Mouse (Mus musculus): ENCODE measurements around the gene Miga1. TPM values are rescaled to one million over a fixed set of nuclear protein-coding genes. Genes with fewer than 3 reads are reported as not detected.

Miga1 gene
- polyA plus RNA-seq, 1 experiment from 2014 or later, result 3.8 TPM

- no peaks in the 10 kb centered on the region; the same call in 1 of the 2 replicates for H3K4me1 ChIP-seq (ENCODE audit: control insufficient read depth, low read depth, low read length)
- 91% methylated on average over 1 of the region's 1 CpGs for WGBS (ENCODE audit: insufficient replicate concordance)
- no peaks in the 10 kb centered on the region; the same call in 1 of the 2 replicates for H3K36me3 ChIP-seq (ENCODE audit: control insufficient read depth, insufficient read depth)
- no peak overlapping the region for H3K9ac ChIP-seq (ENCODE audit: low read depth, low read length)
- no peaks in the 10 kb centered on the region for H3K9me3 ChIP-seq (replicated peaks; ENCODE audit: control insufficient read depth, low read length)
- no peak overlapping the region for H3K27ac ChIP-seq (ENCODE audit: low read length)
- H3K4me3 ChIP-seq (ENCODE audit: low read depth, low read length), result no peak overlapping the region
- H3K4me2 ChIP-seq (ENCODE audit: low read depth, low read length), result no peak overlapping the region
- no peak for ATAC-seq (ENCODE audit: low read depth)
- no peaks in the 10 kb centered on the region for H3K27me3 ChIP-seq (ENCODE audit: control insufficient read depth, insufficient read depth, low read depth, low read length)
Measured at GRCm38 (mm10) chr3:152284306-152284705, 55.9 kb downstream of the Miga1 start.

DNA sequence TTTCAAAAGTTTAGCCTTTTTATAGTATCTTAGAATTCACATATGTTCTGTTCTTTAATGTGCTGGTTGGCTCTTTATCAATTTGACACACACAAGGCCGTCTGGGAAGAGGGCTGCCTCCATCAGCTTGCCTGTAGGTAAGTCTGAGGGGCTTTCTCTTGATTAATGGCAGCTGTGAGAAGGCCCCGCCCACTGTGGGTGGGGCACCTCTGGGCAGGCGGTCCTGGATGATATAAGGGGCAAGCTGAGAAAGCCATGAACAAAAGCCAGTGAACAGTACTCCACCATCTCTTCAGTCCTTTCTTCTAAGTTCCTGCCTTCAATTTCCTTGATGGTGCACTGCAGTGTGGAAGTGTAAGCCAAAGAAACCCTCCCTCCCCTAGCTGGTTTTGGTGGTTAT, 58.1 kb downstream of the Miga1 start:
- WGBS (ENCODE audit: insufficient replicate concordance), result 32% methylated on average over 3 of the region's 3 CpGs
- H3K36me3 ChIP-seq (ENCODE audit: control insufficient read depth, insufficient read depth), result no peaks in the 10 kb centered on the region; the same call in 1 of the 2 replicates
- H3K9me3 ChIP-seq (replicated peaks; ENCODE audit: control insufficient read depth, low read length), result no peaks in the 10 kb centered on the region
- H3K27ac ChIP-seq (ENCODE audit: low read length), result no peak overlapping the region
- no peak overlapping the region for H3K9ac ChIP-seq (ENCODE audit: low read depth, low read length)
- no peak overlapping the region for H3K4me3 ChIP-seq (ENCODE audit: low read depth, low read length)
- no peaks in the 10 kb centered on the region; the same call in 1 of the 2 replicates for H3K4me1 ChIP-seq (ENCODE audit: control insufficient read depth, low read depth, low read length)
- H3K27me3 ChIP-seq (ENCODE audit: control insufficient read depth, insufficient read depth, low read depth, low read length), result no peaks in the 10 kb centered on the region
- no peak for ATAC-seq (ENCODE audit: low read depth)
- no peak overlapping the region for H3K4me2 ChIP-seq (ENCODE audit: low read depth, low read length)

DNA sequence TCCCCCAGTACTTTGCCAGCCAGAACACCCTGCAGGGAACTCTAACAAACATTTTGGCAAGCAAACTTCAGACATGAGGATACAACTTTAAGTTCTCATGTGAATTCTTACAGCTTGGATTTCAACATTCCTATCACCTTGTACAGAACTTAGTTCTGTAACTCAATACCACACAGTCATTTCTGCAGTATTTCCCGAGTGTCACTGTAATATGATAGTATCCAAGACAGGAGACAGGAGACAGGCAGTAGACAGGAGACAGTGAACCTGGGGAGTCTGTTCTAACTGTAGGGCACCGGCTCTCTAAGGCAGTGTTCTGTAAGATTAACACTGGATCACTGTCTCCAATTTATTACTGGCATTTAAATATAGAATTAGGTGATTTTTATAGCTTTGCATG, 61.8 kb downstream of the Miga1 start:
- H3K4me3 ChIP-seq (ENCODE audit: low read depth, low read length), result no peak overlapping the region
- no peaks in the 10 kb centered on the region for H3K27me3 ChIP-seq (ENCODE audit: control insufficient read depth, insufficient read depth, low read depth, low read length)
- H3K4me2 ChIP-seq (ENCODE audit: low read depth, low read length), result no peak overlapping the region
- no peak overlapping the region for H3K9ac ChIP-seq (ENCODE audit: low read depth, low read length)
- H3K4me1 ChIP-seq (ENCODE audit: control insufficient read depth, low read depth, low read length), result no peaks in the 10 kb centered on the region; the same call in 1 of the 2 replicates
- WGBS (ENCODE audit: insufficient replicate concordance), result 70% methylated on average over 2 of the region's 2 CpGs
- no peaks in the 10 kb centered on the region for H3K9me3 ChIP-seq (replicated peaks; ENCODE audit: control insufficient read depth, low read length)
- no peak overlapping the region for H3K27ac ChIP-seq (ENCODE audit: low read length)
- no peaks in the 10 kb centered on the region; the same call in 1 of the 2 replicates for H3K36me3 ChIP-seq (ENCODE audit: control insufficient read depth, insufficient read depth)
- ATAC-seq (ENCODE audit: low read depth), result no peak

DNA sequence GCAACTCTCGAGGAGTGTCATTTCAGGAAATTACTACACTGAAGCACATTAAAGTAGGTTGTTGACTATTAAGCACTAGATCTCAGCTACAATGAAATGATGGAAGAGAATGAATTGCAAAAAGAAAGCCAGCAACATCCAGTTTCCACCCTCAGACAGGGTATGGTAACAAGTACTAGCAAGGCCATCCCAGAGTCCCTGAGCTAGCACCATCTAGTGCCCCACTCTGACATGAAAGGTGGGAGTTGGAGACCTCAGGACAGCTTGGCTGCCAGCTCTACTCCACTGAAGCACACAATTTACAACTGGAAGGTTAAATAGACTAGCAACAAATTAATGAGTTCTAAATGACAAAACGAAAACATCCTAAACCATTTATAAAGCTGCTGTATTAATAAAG, 62.3 kb downstream of the Miga1 start:
- Histone ChIP-seq H3K36me3 (ENCODE audit: control insufficient read depth, insufficient read depth) (no peaks in the 10 kb centered on the region; the same call in 1 of the 2 replicates), H3K9ac (ENCODE audit: low read depth, low read length) (no peak overlapping the region), H3K27me3 (ENCODE audit: control insufficient read depth, insufficient read depth, low read depth, low read length) (no peaks in the 10 kb centered on the region), H3K4me2 (ENCODE audit: low read depth, low read length) (no peak overlapping the region), H3K9me3 (replicated peaks; ENCODE audit: control insufficient read depth, low read length) (no peaks in the 10 kb centered on the region), H3K4me1 (ENCODE audit: control insufficient read depth, low read depth, low read length) (no peaks in the 10 kb centered on the region; the same call in 1 of the 2 replicates), H3K4me3 (ENCODE audit: low read depth, low read length) (no peak overlapping the region), H3K27ac (ENCODE audit: low read length) (no peak overlapping the region)
- no peak for ATAC-seq (ENCODE audit: low read depth)
- 71% methylated on average over 2 of the region's 2 CpGs for WGBS (ENCODE audit: insufficient replicate concordance)

- Histone ChIP-seq H3K27ac (ENCODE audit: low read length) (no peak overlapping the region), H3K4me3 (ENCODE audit: low read depth, low read length) (no peak overlapping the region), H3K4me1 (ENCODE audit: control insufficient read depth, low read depth, low read length) (no peaks in the 10 kb centered on the region), H3K27me3 (ENCODE audit: control insufficient read depth, insufficient read depth, low read depth, low read length) (no peaks in the 10 kb centered on the region), H3K9me3 (replicated peaks; ENCODE audit: control insufficient read depth, low read length) (no peaks in the 10 kb centered on the region), H3K4me2 (ENCODE audit: low read depth, low read length) (no peak overlapping the region), H3K9ac (ENCODE audit: low read depth, low read length) (no peak overlapping the region), H3K36me3 (ENCODE audit: control insufficient read depth, insufficient read depth) (no peaks in the 10 kb centered on the region)
- ATAC-seq (ENCODE audit: low read depth), result no peak
- 68% methylated on average over 3 of the region's 3 CpGs for whole genome bisulfite sequencing (ENCODE audit: insufficient replicate concordance)
Measured at GRCm38 (mm10) chr3:152276935-152277334, 63.3 kb downstream of the Miga1 start.

GRCm38 (mm10) chr3:152275008-152275407, 65.2 kb downstream of the Miga1 start:
- no peaks in the 10 kb centered on the region for H3K4me1 ChIP-seq (ENCODE audit: control insufficient read depth, low read depth, low read length)
- H3K9ac ChIP-seq (ENCODE audit: low read depth, low read length), result no peak overlapping the region
- H3K36me3 ChIP-seq (ENCODE audit: control insufficient read depth, insufficient read depth), result no peaks in the 10 kb centered on the region
- H3K9me3 ChIP-seq (replicated peaks; ENCODE audit: control insufficient read depth, low read length), result no peaks in the 10 kb centered on the region
- WGBS (ENCODE audit: insufficient replicate concordance), result 74% methylated on average over 8 of the region's 8 CpGs
- H3K27ac ChIP-seq (ENCODE audit: low read length), result no peak overlapping the region
- ATAC-seq (ENCODE audit: low read depth), result no peak
- no peak overlapping the region for H3K4me3 ChIP-seq (ENCODE audit: low read depth, low read length)
- no peak overlapping the region for H3K4me2 ChIP-seq (ENCODE audit: low read depth, low read length)
- H3K27me3 ChIP-seq (ENCODE audit: control insufficient read depth, insufficient read depth, low read depth, low read length), result no peaks in the 10 kb centered on the region

GRCm38 (mm10) chr3:152272974-152273685, 67.1 kb downstream of the Miga1 start:
- no peak overlapping the region for H3K4me2 ChIP-seq (ENCODE audit: low read depth, low read length)
- H3K9ac ChIP-seq (ENCODE audit: low read depth, low read length), result no peak overlapping the region
- no peak overlapping the region for H3K4me3 ChIP-seq (ENCODE audit: low read depth, low read length)
- no peaks in the 10 kb centered on the region for H3K36me3 ChIP-seq (ENCODE audit: control insufficient read depth, insufficient read depth)
- H3K27me3 ChIP-seq (ENCODE audit: control insufficient read depth, insufficient read depth, low read depth, low read length), result peaks cover 3% of the 10 kb centered on the region
- no peak overlapping the region for H3K27ac ChIP-seq (ENCODE audit: low read length)
- 81% methylated on average over 19 of the region's 20 CpGs for WGBS (ENCODE audit: insufficient replicate concordance)
- ATAC-seq (ENCODE audit: low read depth), result no peak
- H3K9me3 ChIP-seq (replicated peaks; ENCODE audit: control insufficient read depth, low read length), result no peaks in the 10 kb centered on the region
- no peaks in the 10 kb centered on the region for H3K4me1 ChIP-seq (ENCODE audit: control insufficient read depth, low read depth, low read length)

DNA sequence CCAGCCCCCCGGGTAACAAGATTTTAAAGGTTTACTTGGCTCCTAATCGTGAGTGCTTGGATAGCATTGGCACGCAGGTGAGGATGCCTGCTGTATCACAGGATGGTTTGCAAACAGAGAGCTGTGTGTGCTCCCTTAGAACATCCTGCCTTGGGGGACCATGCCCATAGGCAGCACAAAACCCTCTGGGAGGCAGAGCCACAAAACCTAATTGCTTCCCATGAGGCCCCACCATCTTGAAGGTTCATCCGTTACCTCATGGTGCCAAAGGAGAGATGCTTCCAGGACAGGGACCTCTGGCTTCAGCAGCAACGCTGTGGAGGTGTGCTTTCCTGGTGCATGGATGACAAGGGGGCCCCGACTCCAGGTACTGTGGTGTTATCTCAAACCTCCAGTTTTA, 68.3 kb downstream of the Miga1 start:
- H3K4me3 ChIP-seq (ENCODE audit: low read depth, low read length), result no peak overlapping the region
- ATAC-seq (ENCODE audit: low read depth), result no peak

DNA sequence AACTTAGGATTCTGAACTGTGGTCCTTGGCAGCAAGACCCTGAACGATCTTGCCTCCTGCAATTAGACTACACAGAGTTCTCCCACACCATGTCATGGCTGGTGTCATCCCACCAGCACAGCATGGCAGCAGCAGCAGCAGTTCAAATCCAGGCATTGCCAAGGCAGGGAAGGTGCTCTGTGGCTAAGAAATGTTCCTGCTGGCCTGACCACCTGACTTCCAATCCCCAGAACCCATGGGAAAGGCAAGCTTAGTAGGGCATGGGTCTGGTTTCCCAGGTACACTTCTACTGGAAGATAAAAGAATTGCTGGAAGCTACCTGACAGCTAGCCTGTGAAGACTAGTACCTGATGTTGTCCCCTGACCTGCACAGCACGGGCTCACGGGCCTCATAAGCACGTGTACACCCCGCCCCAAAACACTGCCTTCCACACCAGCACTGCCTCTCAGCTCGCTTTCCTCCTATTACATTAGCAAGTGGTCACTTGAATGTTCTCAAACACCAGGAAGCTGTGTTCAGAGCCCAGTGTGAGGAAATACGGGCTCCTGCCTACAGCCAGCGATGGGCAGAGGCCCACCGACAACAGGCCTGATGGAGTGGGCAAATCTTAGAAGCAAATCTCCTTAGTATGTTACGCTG, 69.0 kb downstream of the Miga1 start:
- Histone ChIP-seq H3K9ac (ENCODE audit: low read depth, low read length) (no peak overlapping the region), H3K4me3 (ENCODE audit: low read depth, low read length) (no peak overlapping the region), H3K36me3 (ENCODE audit: control insufficient read depth, insufficient read depth) (no peaks in the 10 kb centered on the region), H3K27ac (ENCODE audit: low read length) (no peak overlapping the region), H3K4me1 (ENCODE audit: control insufficient read depth, low read depth, low read length) (no peaks in the 10 kb centered on the region; the same call in 1 of the 2 replicates), H3K9me3 (replicated peaks; ENCODE audit: control insufficient read depth, low read length) (no peaks in the 10 kb centered on the region), H3K27me3 (ENCODE audit: control insufficient read depth, insufficient read depth, low read depth, low read length) (peaks cover 21% of the 10 kb centered on the region), H3K4me2 (ENCODE audit: low read depth, low read length) (no peak overlapping the region)
- no peak for ATAC-seq (ENCODE audit: low read depth)
- WGBS (ENCODE audit: insufficient replicate concordance), result 79% methylated on average over 10 of the region's 10 CpGs

More for the DNA sequence above, 68.3 kb downstream of the Miga1 start:
- H3K4me1 ChIP-seq (ENCODE audit: control insufficient read depth, low read depth, low read length), result no peaks in the 10 kb centered on the region
- no peaks in the 10 kb centered on the region for H3K9me3 ChIP-seq (replicated peaks; ENCODE audit: control insufficient read depth, low read length)
- no peak overlapping the region for H3K27ac ChIP-seq (ENCODE audit: low read length)
- H3K9ac ChIP-seq (ENCODE audit: low read depth, low read length), result no peak overlapping the region
- 69% methylated on average over 6 of the region's 6 CpGs for WGBS (ENCODE audit: insufficient replicate concordance)
- no peaks in the 10 kb centered on the region for H3K36me3 ChIP-seq (ENCODE audit: control insufficient read depth, insufficient read depth)
- H3K4me2 ChIP-seq (ENCODE audit: low read depth, low read length), result no peak overlapping the region
- peaks cover 15% of the 10 kb centered on the region for H3K27me3 ChIP-seq (ENCODE audit: control insufficient read depth, insufficient read depth, low read depth, low read length)

All from liver, embryonic 16.5 days (tissue).